Mouse (Mus musculus) kidney, adult 18-20 months (tissue): Measurements from ENCODE around the gene Herc1.
"Not testable (repeated sequence)": the region's sequence is repeated elsewhere in the genome, so short reads cannot be mapped to it uniquely, and the experiment has no call there.

Experiments
- DNase-seq: peaks from one replicate; pipeline ENCODE4 v3.0.0; 2021

Herc1 gene

GRCm38 (mm10) chr9:66349144-66349859, 948 bp upstream of the Herc1 start:
- no peak for DNase-seq

- DNase-seq, result no peak
Observed at GRCm38 (mm10) chr9:66350788-66351430, 659 bp downstream of the Herc1 start.

DNA sequence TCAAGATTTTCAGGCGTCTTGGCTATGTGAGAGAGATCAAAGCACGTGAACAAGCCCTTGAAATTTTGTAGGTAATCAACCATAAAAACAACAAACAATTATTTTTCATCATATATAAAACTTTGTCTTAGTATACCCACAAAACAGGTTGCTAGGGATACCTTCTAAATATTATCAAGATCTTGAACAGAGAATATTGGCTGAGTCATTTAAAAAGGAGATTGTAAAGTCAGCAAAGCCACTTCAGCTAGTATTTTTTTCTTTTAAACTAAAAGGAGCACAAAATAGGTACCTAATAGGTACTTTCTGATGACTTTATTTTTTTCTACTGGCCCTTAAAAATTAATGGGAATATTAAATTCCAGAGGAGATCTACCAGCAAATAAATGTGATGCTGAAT, 2.5 kb downstream of the Herc1 start:
- DNase-seq, result no peak

DNA sequence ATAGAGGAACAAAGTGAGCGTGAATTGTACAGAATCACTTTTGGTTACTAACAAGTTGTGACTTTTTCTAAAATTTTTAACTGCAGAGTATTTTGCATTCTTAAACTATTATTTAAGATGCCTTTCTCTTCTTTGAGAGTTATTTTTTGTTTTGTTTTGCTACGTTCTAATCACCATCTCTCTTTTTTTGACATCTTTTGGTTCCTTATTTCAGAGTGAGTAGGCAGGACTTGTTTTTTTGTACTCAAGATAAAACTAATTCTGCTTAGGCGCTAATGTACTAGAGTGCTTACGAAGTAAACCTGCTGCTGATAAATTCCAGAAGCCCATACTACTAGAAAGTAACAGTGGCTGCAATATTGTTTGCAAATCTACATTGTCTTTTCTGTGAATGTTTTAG, 8.9 kb downstream of the Herc1 start:
- DNase-seq, result no peak

DNA sequence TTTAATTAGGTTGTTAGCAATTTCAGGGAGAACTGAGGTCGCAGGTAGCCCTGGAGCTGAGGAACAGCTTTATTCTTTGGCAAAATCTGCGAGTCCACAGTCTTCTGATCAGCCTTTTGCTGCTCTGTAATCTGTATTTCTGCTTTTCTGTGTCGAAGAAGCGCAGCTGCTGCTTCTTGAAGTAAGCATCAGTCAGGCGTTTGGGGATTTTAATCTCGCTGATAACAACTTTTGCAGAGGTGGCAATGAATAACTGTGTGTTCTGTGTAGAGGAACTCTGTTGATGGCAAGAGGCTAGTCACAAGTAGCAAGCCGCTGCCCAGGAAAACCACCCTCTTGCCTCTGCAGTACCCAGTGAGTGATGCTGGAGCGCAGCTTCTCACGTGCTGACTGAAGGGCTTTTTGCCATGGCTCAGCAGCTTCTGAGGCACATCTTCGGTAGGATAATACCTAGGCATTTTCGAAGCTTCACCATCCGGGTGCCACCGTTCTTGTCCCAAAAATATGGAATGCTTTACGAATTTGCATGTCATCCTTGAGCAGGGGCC, 10.0 kb downstream of the Herc1 start:
- no peak for DNase-seq

- no peak for DNase-seq
Observed at GRCm38 (mm10) chr9:66368890-66369433, 18.7 kb downstream of the Herc1 start.

- no peak for DNase-seq
Observed at GRCm38 (mm10) chr9:66370334-66370733, 20.1 kb downstream of the Herc1 start.

GRCm38 (mm10) chr9:66370847-66371246, 20.6 kb downstream of the Herc1 start:
- DNase-seq, result no peak

DNA sequence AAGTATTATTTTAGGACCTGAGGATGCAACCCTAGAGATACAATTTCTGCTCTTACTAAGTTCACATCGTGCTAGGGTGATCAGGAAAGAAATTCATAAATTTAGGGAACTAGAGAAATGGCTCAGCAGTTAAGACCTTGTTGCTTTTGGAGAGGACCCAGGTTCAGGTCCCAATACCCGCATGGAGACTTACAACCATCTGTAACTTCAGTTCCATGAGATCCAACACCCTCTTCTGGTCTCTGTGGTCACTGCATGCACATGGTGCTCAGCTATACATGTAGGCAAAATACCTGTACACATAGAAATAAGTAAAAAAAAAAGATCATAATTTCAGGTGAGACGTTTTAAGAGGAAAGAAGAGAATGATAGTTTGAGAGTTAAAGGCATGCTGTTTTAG, 23.2 kb downstream of the Herc1 start:
- DNase-seq, result no peak

DNA sequence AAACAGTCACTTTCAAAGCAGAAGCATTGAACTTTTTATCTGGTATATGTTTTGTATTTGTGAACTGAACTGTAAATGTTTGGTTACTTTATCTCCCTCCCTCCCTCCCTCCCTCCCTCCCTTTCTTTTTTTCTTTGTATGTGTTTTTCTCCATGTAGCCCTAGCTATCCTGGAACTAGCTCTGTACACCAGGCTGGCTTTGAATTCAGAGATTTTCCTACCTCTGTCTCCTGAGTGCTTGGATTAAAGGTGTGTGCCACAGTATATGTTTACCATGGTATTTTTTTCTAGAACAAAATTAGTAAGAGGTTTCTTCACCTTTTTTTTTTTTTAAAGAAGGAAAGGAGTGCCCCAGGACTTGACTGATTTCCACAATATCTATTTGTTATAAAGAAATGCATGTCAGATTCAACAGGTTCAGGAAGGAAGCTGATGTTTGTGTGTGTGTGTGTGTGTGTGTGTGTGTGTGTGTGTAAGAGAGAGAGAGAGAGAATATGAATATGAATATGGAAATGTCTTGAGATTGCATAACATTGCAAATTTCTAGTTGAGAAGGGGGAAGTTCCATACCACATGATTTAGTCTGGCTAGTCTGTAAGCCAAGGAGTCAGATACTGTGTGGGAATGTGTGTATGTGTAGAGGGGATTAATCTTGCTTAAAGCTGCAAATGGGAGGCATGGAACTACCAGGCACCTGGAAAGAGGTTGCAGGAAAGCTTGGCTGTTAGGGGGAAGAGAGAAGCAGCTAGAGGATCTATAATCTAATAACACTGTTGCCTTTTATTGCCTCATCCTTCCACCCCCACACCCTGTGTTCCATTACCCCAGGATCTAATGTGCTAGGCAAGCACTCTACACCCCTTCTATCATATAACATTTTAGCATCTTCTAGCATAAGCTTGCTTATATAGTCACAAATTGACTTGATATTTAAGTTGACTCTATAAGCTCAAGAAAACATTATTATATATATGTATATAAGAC, 24.5 kb downstream of the Herc1 start:
- DNase-seq, result no peak

DNA sequence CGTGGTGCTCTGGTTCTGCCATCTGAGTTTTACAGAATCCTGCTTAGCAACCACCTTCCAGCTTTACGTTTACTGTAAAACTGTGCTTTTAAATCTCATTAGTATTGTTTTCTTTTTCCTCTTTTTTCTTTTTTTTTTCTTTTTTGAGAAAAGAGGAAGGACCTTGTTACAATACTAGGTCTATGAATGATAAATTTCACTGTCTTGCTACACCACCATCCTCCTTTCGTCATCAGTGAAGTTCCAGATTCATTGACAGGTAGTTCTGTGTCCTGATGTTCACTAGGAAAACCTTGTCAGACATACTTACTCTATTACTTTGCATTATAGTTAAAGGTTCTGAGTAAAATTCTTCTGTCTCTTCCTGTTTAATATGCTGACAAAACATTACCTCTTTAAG, 33.2 kb downstream of the Herc1 start:
- no peak for DNase-seq

GRCm38 (mm10) chr9:66390338-66390737, 40.1 kb downstream of the Herc1 start:
- not testable (repeated sequence) for DNase-seq

GRCm38 (mm10) chr9:66393304-66393703, 43.1 kb downstream of the Herc1 start:
- no peak for DNase-seq

GRCm38 (mm10) chr9:66423492-66423891, 73.2 kb downstream of the Herc1 start:
- no peak for DNase-seq

DNA sequence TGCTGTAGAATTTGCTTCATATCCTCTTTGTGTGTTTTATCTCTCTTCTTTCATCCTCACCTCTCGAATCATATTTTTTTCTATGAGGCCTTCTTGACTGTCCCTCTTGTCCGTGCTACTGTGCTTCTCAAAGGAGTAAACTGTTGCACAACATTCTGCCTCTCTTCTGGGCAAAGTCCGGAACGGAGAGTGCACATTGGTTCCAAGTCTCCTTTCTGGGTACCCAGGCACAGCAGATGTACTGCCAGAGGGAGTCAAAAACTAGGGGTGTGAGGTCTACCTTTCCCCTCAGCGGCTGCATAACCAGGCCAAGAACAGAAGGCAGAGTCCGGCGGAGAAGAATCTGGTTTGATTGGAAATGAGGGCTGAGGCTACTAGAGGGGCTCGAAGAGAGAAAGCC, 89.8 kb downstream of the Herc1 start:
- DNase-seq, result peak; percentile 21

GRCm38 (mm10) chr9:66448253-66448652, 98.0 kb downstream of the Herc1 start:
- DNase-seq, result no peak

DNA sequence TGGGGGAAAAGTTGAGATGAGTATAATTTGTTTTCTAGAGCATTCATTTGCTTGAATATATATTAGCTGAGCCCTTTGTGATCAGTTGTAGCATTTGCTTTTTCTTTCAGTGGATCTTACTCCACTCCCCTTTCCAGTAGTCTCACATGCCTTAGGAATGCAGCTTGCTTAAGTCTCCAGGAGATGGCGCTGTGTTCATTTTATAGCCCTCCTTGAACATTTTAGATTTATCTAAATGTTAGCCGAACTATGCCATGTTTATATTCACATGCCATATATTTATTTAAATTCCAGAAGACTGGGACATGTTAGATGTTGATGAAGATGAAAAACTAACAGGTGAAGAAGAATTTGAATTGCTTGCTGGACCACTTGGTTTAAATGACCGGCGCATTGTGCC, 114.8 kb downstream of the Herc1 start:
- no peak for DNase-seq

DNA sequence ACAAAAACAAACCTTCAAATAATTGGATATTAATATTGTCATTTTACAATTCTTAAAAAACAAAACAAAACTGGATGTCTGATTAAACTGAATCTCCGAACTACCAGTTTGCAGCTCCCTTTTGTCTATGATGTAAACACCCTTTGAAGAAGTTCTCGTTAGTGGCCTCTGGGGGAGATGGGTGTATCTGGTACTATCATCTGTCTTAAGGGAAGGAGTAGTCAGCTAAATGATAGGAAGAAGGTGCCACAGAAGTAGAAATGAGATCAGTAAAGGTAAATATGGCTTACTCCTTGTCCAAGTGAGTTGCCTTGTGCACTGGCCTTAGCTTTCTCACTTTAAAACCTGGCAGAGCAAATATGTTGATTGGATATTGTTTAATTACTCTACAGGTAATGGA, 127.5 kb downstream of the Herc1 start:
- DNase-seq, result no peak

GRCm38 (mm10) chr9:66483429-66483828, 133.2 kb downstream of the Herc1 start:
- no peak for DNase-seq

DNA sequence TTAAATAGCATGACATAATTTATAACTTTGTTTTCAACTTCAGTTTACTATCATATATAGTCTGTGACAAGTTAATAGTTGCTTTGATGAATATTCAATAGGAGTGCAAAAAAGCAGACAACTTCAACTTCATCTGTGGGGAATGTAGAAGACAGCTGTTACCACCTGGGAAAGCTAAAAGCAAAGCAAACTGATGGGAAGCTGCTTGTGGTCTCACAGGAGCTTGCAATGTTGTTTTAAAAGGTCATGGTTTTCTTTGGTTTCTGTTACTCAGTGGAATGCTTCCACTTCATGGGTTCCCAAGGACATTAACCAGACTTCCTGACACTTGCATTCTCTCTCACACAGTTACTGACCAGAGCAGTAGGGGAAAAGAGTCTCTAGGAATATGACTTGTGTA, 138.5 kb downstream of the Herc1 start:
- no peak for DNase-seq

DNA sequence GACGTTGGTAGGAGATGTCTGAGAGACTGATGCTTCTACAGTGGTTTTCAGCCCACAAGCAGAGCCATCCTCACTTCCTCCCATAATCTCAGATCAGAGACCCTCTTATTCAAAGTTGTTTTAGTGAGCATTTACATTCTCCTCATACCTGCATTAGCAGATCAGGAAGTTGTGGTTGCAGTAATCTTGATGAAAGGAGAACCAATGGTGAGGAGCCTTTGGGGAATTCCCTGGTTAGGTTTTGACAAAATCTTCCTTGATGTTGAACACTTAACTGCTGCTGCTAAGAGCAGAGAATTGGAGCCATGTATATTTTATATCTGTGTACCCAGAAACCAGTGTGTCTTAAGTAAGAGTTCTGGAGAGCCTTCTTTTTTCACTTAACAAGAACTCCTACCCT, 142.1 kb downstream of the Herc1 start:
- no peak for DNase-seq

GRCm38 (mm10) chr9:66493992-66494391, 143.7 kb downstream of the Herc1 start:
- DNase-seq, result no peak

DNA sequence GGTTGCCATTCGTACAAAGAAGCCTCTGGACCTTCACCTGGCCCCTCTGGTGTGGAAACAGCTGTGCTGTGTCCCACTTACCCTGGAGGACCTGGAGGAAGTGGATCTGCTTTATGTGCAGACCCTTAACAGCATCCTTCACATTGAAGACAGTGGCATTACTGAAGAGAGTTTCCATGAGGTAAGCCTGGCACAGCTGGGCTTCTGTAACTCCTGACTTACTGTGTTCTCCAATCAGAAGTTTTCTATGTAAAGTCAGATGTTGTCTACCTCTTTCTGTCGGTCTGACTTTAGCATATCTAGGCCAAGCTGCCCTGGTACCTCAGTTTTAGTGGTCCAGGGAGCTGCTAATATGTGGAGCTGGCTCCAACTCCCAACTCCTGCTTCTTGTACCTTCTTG, 151.0 kb downstream of the Herc1 start:
- DNase-seq, result no peak
